Mouse (Mus musculus): ENCODE measurements at regions not wholly inside any gene's neighbourhood (a gene's known extent, or its start where the extent isn't known, plus 50 kb on each side); places are given as distances from the start of the nearest gene placed in this dataset.

- TF ChIP-seq ZMIZ1 (IDR thresholded peaks at IDR 0.05; ENCODE audit: low read depth, low read length) (no peak), CTCF (conservative IDR thresholded peaks at IDR 0.05 in 1 of 2, IDR thresholded peaks at IDR 0.05 in 1 of 2; ENCODE audit: low read depth in 2 of 2, low read length in 2 of 2) (peak in 1 of 2 experiments; percentile 31; a peak in 1 of 4 replicates), SMC3 (IDR thresholded peaks at IDR 0.05; ENCODE audit: low read depth, low read length) (peak; percentile 20; the same call in 1 of the 2 replicates)
- DNase-seq (ENCODE audit: extremely low read depth), result no peak
- dilution Hi-C loops (cut with MboI; ENCODE audit: extremely low pct_ligation_motif_present, extremely low pct_unique_long_range_greater_than_20kb, low sequenced_read_pairs), result no loop called here
- Histone ChIP-seq H3K9me3 (replicated peaks; ENCODE audit: low read length) (no peaks in the 10 kb centered on the region), H3K4me3 (replicated peaks in 1 of 3; ENCODE audit: low read depth in 2 of 3, low read length in 2 of 3, poor library complexity in 1 of 3) (no peak overlapping the region), H3K27me3 (replicated peaks) (peaks cover 82% of the 10 kb centered on the region), H3K79me2 (replicated peaks; ENCODE audit: control insufficient read depth, extremely low read depth, insufficient read depth, poor library complexity, severe bottlenecking) (no peaks in the 10 kb centered on the region), H3K36me3 (replicated peaks in 1 of 2; ENCODE audit: control insufficient read depth in 1 of 2, insufficient read depth in 1 of 2, low read length in 1 of 2) (no peaks in the 10 kb centered on the region), H3K27ac (ENCODE audit: insufficient read depth, low read depth) (no peak overlapping the region), H3K4me1 (ENCODE audit: control insufficient read depth in 1 of 2, insufficient read depth in 2 of 2) (no peaks in the 10 kb centered on the region), H3K9ac (ENCODE audit: insufficient read depth, low read depth) (no peak overlapping the region), H3K4me2 (ENCODE audit: insufficient read depth, low read depth, poor library complexity, severe bottlenecking) (no peak overlapping the region)
- in situ Hi-C loops (cut with MboI; ENCODE audit: low pct_ligation_motif_present, low pct_unique_long_range_greater_than_20kb, low sequenced_read_pairs), result no loop called here
Measured at GRCm38 (mm10) chr8:126239684-126240083, 58.7 kb upstream of the Slc35f3 start.

GRCm38 (mm10) chr8:126244321-126244720 lies 54.0 kb upstream of the Slc35f3 start:
- Histone ChIP-seq H3K9me3 (replicated peaks; ENCODE audit: low read length) (no peaks in the 10 kb centered on the region), H3K4me1 (ENCODE audit: control insufficient read depth in 1 of 2, insufficient read depth in 2 of 2) (peaks cover 0 to 3% of the 10 kb centered on the region in 2 experiments; a peak in 2 of 4 replicates), H3K4me3 (replicated peaks in 1 of 3; ENCODE audit: low read depth in 2 of 3, low read length in 2 of 3, poor library complexity in 1 of 3) (no peak overlapping the region), H3K9ac (ENCODE audit: insufficient read depth, low read depth) (no peak overlapping the region), H3K27me3 (replicated peaks) (peaks cover 83% of the 10 kb centered on the region), H3K36me3 (replicated peaks in 1 of 2; ENCODE audit: control insufficient read depth in 1 of 2, insufficient read depth in 1 of 2, low read length in 1 of 2) (no peaks in the 10 kb centered on the region), H3K27ac (ENCODE audit: insufficient read depth, low read depth) (no peak overlapping the region), H3K4me2 (ENCODE audit: insufficient read depth, low read depth, poor library complexity, severe bottlenecking) (no peak overlapping the region), H3K79me2 (replicated peaks; ENCODE audit: control insufficient read depth, extremely low read depth, insufficient read depth, poor library complexity, severe bottlenecking) (no peaks in the 10 kb centered on the region)
- dilution Hi-C loops (cut with MboI; ENCODE audit: extremely low pct_ligation_motif_present, extremely low pct_unique_long_range_greater_than_20kb, low sequenced_read_pairs) (no loop called here), in situ Hi-C loops (cut with MboI; ENCODE audit: low pct_ligation_motif_present, low pct_unique_long_range_greater_than_20kb, low sequenced_read_pairs) (no loop called here)
- no peak for TF ChIP-seq NELFE (IDR thresholded peaks at IDR 0.05; ENCODE audit: low read depth, low read length)
- TF ChIP-seq ZMIZ1 (IDR thresholded peaks at IDR 0.05; ENCODE audit: low read depth, low read length), result no peak
- no peak for TF ChIP-seq EP300 (IDR thresholded peaks at IDR 0.05; ENCODE audit: low read length)
- no peak for TF ChIP-seq RAD21 (IDR thresholded peaks at IDR 0.05; ENCODE audit: low read depth, low read length)
- DNase-seq (ENCODE audit: extremely low read depth), result no peak

All from CH12.LX (cell line).